Mouse (Mus musculus): Measurements from ENCODE around the gene Tomm7. TPM values are rescaled to one million over a fixed set of nuclear protein-coding genes. Genes with fewer than 3 reads are reported as not detected.
"Not testable (repeated sequence)": the region's sequence is repeated elsewhere in the genome, so short reads cannot be mapped to it uniquely, and the experiment has no call there.

The Tomm7 gene
- polyA plus RNA-seq, 1 experiment from 2014 or later, result 82.7 TPM

DNA sequence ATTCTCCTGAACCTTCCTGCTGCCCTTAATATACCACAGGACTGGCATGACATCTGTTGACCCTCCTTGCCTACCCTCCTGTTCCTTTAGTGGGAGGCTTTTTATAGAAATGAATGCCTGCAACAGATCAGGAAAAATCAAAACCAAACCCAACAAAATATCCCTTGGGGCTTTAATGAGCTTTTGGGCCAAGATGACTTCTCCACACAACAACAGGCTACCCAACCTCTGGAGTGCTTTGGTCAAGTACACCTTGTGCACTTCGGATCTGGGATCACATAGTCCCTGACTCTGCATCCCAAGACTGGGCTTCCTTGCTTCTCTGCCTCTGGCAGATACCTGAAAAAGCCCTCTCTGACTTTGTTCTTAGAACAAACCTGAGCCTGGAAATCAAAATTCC lies 12.2 kb upstream of the Tomm7 start:
- no peaks in the 10 kb centered on the region for H3K27me3 ChIP-seq (replicated peaks; ENCODE audit: control insufficient read depth, insufficient read depth, low read length)
- H3K4me1 ChIP-seq (replicated peaks; ENCODE audit: control insufficient read depth, insufficient read depth, low read length), result peaks cover 5% of the 10 kb centered on the region
- no peak overlapping the region for H3K9ac ChIP-seq (replicated peaks; ENCODE audit: low read depth, low read length)
- 95% methylated on average over 1 of the region's 1 CpGs for WGBS
- no peaks in the 10 kb centered on the region for H3K9me3 ChIP-seq (ENCODE audit: control insufficient read depth, low read length)
- no peak overlapping the region for H3K4me3 ChIP-seq (replicated peaks; ENCODE audit: low read length)
- H3K36me3 ChIP-seq (ENCODE audit: control insufficient read depth, insufficient read depth), result peaks cover 15% of the 10 kb centered on the region; the same call in 1 of the 2 replicates
- H3K27ac ChIP-seq (ENCODE audit: low read length), result no peak overlapping the region
- no peak overlapping the region for H3K4me2 ChIP-seq (ENCODE audit: low read length)
- no peak for ATAC-seq

DNA sequence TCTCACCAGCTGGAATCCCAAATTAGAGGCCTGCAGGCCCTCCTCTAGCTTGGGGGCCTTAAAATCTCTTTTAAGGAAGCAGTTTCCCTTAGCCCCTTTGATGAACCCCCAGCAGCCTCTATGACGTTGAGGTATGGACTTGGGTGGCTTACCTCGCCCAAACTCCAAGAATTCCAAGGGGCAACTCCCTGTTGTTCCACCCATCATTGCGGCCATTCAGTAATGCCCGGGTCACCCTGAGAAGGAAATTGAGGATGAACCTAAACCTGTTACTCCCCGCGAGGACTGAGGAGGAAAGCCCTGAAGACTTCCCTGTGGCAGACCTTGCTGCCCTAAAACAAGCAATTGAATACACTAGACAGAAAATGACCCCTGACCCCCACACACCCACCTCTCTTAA lies 11.5 kb upstream of the Tomm7 start:
- no peaks in the 10 kb centered on the region for H3K9me3 ChIP-seq (ENCODE audit: control insufficient read depth, low read length)

GRCm38 (mm10) chr5:23852916-23853315 lies 9.0 kb upstream of the Tomm7 start:
- H3K9ac ChIP-seq (replicated peaks; ENCODE audit: low read depth, low read length); H3K27me3 ChIP-seq (replicated peaks; ENCODE audit: control insufficient read depth, insufficient read depth, low read length); H3K4me2 ChIP-seq (ENCODE audit: low read length); H3K4me1 ChIP-seq (replicated peaks; ENCODE audit: control insufficient read depth, insufficient read depth, low read length); ATAC-seq; H3K4me3 ChIP-seq (replicated peaks; ENCODE audit: low read length); H3K27ac ChIP-seq (ENCODE audit: low read length); H3K9me3 ChIP-seq (ENCODE audit: control insufficient read depth, low read length): not testable (repeated sequence)
- whole genome bisulfite sequencing, result 91% methylated on average over 1 of the region's 1 CpGs
- peaks cover 12% of the 10 kb centered on the region; the same call in 1 of the 2 replicates for H3K36me3 ChIP-seq (ENCODE audit: control insufficient read depth, insufficient read depth)

More for the DNA sequence above, 11.5 kb upstream of the Tomm7 start:
- 94% methylated on average over 6 of the region's 6 CpGs for WGBS
- peaks cover 12% of the 10 kb centered on the region; the same call in 1 of the 2 replicates for H3K36me3 ChIP-seq (ENCODE audit: control insufficient read depth, insufficient read depth)
- H3K27me3 ChIP-seq (replicated peaks; ENCODE audit: control insufficient read depth, insufficient read depth, low read length), result no peaks in the 10 kb centered on the region
- H3K27ac ChIP-seq (ENCODE audit: low read length), result no peak overlapping the region
- H3K9ac ChIP-seq (replicated peaks; ENCODE audit: low read depth, low read length), result no peak overlapping the region
- no peak overlapping the region for H3K4me3 ChIP-seq (replicated peaks; ENCODE audit: low read length)
- ATAC-seq, result no peak
- H3K4me1 ChIP-seq (replicated peaks; ENCODE audit: control insufficient read depth, insufficient read depth, low read length), result peaks cover 5% of the 10 kb centered on the region
- no peak overlapping the region for H3K4me2 ChIP-seq (ENCODE audit: low read length)

GRCm38 (mm10) chr5:23851160-23851555 lies 7.2 kb upstream of the Tomm7 start:
- H3K27me3 ChIP-seq (replicated peaks; ENCODE audit: control insufficient read depth, insufficient read depth, low read length); H3K9me3 ChIP-seq (ENCODE audit: control insufficient read depth, low read length); H3K4me1 ChIP-seq (replicated peaks; ENCODE audit: control insufficient read depth, insufficient read depth, low read length): not testable (repeated sequence)
- whole genome bisulfite sequencing, result 3% methylated on average over 4 of the region's 4 CpGs
- Histone ChIP-seq H3K4me2 (ENCODE audit: low read length) (peak overlapping the region; percentile 68), H3K4me3 (replicated peaks; ENCODE audit: low read length) (peak overlapping the region; percentile 68), H3K36me3 (ENCODE audit: control insufficient read depth, insufficient read depth) (peaks cover 12% of the 10 kb centered on the region; the same call in 1 of the 2 replicates), H3K9ac (replicated peaks; ENCODE audit: low read depth, low read length) (peak overlapping the region; percentile 72), H3K27ac (ENCODE audit: low read length) (peak overlapping the region; percentile 62)
- ATAC-seq, result peak; percentile 34

GRCm38 (mm10) chr5:23850345-23851159 lies 6.6 kb upstream of the Tomm7 start:
- H3K9ac ChIP-seq (replicated peaks; ENCODE audit: low read depth, low read length), result peak overlapping the region; percentile 72
- no peaks in the 10 kb centered on the region for H3K9me3 ChIP-seq (ENCODE audit: control insufficient read depth, low read length)
- H3K27ac ChIP-seq (ENCODE audit: low read length), result peak overlapping the region; percentile 62
- peaks cover 5% of the 10 kb centered on the region for H3K4me1 ChIP-seq (replicated peaks; ENCODE audit: control insufficient read depth, insufficient read depth, low read length)
- peaks cover 8% of the 10 kb centered on the region; the same call in 1 of the 2 replicates for H3K36me3 ChIP-seq (ENCODE audit: control insufficient read depth, insufficient read depth)
- H3K4me2 ChIP-seq (ENCODE audit: low read length), result peak overlapping the region; percentile 68
- H3K4me3 ChIP-seq (replicated peaks; ENCODE audit: low read length), result peak overlapping the region; percentile 68
- WGBS, result under 1% methylated on average over 54 of the region's 61 CpGs
- H3K27me3 ChIP-seq (replicated peaks; ENCODE audit: control insufficient read depth, insufficient read depth, low read length), result no peaks in the 10 kb centered on the region
- ATAC-seq, result peak; percentile 95

GRCm38 (mm10) chr5:23845141-23845540 lies 1.2 kb upstream of the Tomm7 start:
- H3K4me2 ChIP-seq (ENCODE audit: low read length), result peak overlapping the region; percentile 41
- peak overlapping the region; percentile 92 for H3K27ac ChIP-seq (ENCODE audit: low read length)

DNA sequence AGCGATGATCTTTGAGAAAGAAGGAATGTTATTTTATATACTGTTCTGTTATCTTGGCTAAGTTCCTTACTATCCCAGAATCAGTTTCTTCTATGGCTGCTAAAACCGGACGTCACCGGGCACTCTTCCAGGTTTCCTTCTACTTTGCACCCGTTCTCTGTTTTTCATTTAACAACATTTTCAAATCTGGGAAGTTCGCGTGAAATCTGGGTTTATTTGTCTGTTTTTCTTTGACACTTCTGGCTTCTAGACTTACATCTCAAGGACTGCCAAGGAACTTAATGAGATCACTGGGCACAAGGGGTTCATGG lies 525 bp upstream of the Tomm7 start:
- ATAC-seq, result peak; percentile 31
- Histone ChIP-seq H3K27ac (ENCODE audit: low read length) (peak overlapping the region; percentile 92), H3K36me3 (ENCODE audit: control insufficient read depth, insufficient read depth) (peaks cover 2% of the 10 kb centered on the region; the same call in 1 of the 2 replicates), H3K27me3 (replicated peaks; ENCODE audit: control insufficient read depth, insufficient read depth, low read length) (no peaks in the 10 kb centered on the region), H3K9ac (replicated peaks; ENCODE audit: low read depth, low read length) (peak overlapping the region; percentile 75), H3K9me3 (ENCODE audit: control insufficient read depth, low read length) (no peaks in the 10 kb centered on the region), H3K4me3 (replicated peaks; ENCODE audit: low read length) (peak overlapping the region; percentile 77), H3K4me1 (replicated peaks; ENCODE audit: control insufficient read depth, insufficient read depth, low read length) (peaks cover 17% of the 10 kb centered on the region), H3K4me2 (ENCODE audit: low read length) (peak overlapping the region; percentile 41)
- WGBS, result 16% methylated on average over 7 of the region's 7 CpGs

More at GRCm38 (mm10) chr5:23845141-23845540, 1.2 kb upstream of the Tomm7 start:
- ATAC-seq, result no peak
- Histone ChIP-seq H3K4me3 (replicated peaks; ENCODE audit: low read length) (no peak overlapping the region), H3K4me1 (replicated peaks; ENCODE audit: control insufficient read depth, insufficient read depth, low read length) (peaks cover 17% of the 10 kb centered on the region), H3K27me3 (replicated peaks; ENCODE audit: control insufficient read depth, insufficient read depth, low read length) (no peaks in the 10 kb centered on the region), H3K9me3 (ENCODE audit: control insufficient read depth, low read length) (no peaks in the 10 kb centered on the region), H3K9ac (replicated peaks; ENCODE audit: low read depth, low read length) (no peak overlapping the region), H3K36me3 (ENCODE audit: control insufficient read depth, insufficient read depth) (peaks cover under 1% of the 10 kb centered on the region; the same call in 1 of the 2 replicates)
- 42% methylated on average over 3 of the region's 3 CpGs for WGBS

DNA sequence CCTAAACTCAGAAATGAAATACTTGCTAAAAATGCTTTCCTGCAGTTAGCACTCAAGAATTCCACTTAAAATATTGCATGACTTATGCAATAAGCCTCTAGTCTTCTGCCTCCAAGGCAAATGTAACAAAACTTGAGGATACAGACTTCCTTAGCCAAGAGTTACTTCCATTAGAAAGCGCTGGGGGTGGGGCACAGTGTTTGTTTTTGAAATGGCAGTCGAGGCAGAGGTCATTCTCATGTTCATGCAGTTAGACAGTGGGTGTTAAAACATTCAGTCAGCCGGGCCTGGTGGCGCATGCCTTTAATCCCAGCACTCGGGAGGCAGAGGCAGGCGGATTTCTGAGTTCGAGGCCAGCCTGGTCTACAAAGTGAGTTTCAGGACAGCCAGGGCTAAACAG lies 5.8 kb downstream of the Tomm7 start:
- no peak for ATAC-seq
- no peak overlapping the region for H3K4me2 ChIP-seq (ENCODE audit: low read length)
- H3K27ac ChIP-seq (ENCODE audit: low read length), result no peak overlapping the region
- no peak overlapping the region for H3K4me3 ChIP-seq (replicated peaks; ENCODE audit: low read length)
- no peaks in the 10 kb centered on the region for H3K9me3 ChIP-seq (ENCODE audit: control insufficient read depth, low read length)
- peaks cover 10% of the 10 kb centered on the region for H3K4me1 ChIP-seq (replicated peaks; ENCODE audit: control insufficient read depth, insufficient read depth, low read length)
- no peak overlapping the region for H3K9ac ChIP-seq (replicated peaks; ENCODE audit: low read depth, low read length)
- H3K36me3 ChIP-seq (ENCODE audit: control insufficient read depth, insufficient read depth), result peaks cover 4% of the 10 kb centered on the region; the same call in 1 of the 2 replicates
- 93% methylated on average over 7 of the region's 7 CpGs for WGBS
- H3K27me3 ChIP-seq (replicated peaks; ENCODE audit: control insufficient read depth, insufficient read depth, low read length), result no peaks in the 10 kb centered on the region

DNA sequence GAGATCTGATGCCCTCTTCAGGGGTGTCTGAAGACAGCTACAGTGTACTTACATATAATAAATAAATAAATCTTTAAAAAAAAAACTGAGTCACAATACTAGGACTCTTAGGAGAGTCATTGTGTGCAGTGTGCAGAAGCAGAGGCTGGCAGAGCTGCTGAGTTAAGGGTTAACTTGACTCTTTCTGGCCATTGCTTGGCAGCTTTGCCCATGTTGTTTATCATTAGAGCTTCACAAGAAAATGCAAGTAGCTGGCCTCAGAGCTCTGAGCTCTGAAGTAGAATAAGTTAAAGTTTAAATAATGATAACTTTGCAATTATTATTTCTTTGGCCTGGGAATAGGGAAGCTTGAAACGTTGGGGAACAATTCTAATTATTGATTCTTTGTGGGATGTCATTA lies 8.3 kb downstream of the Tomm7 start:
- H3K4me1 ChIP-seq (replicated peaks; ENCODE audit: control insufficient read depth, insufficient read depth, low read length); H3K9ac ChIP-seq (replicated peaks; ENCODE audit: low read depth, low read length); H3K4me3 ChIP-seq (replicated peaks; ENCODE audit: low read length); H3K4me2 ChIP-seq (ENCODE audit: low read length); H3K9me3 ChIP-seq (ENCODE audit: control insufficient read depth, low read length); H3K27me3 ChIP-seq (replicated peaks; ENCODE audit: control insufficient read depth, insufficient read depth, low read length); ATAC-seq; H3K36me3 ChIP-seq (ENCODE audit: control insufficient read depth, insufficient read depth); H3K27ac ChIP-seq (ENCODE audit: low read length): not testable (repeated sequence)
- WGBS, result 50% methylated on average over 1 of the region's 1 CpGs
